Mouse (Mus musculus) intestine, postnatal 0 days (tissue): ENCODE measurements around the gene Sox6. TPM values are rescaled to one million over a fixed set of nuclear protein-coding genes. Genes with fewer than 3 reads are reported as not detected.

ENCODE experiments used
- ATAC-seq: fragments of 200-750 bp; cut with Nextera tagmentation; 2 replicates; pipeline ENCODE4 v1.8.0; 2017; ENCODE audit warnings: mild to moderate bottlenecking, moderate TSS enrichment, moderate library complexity
- H3K27ac ChIP-seq: fragments of 300-500 bp; sonication (generic); 2 replicates; pipeline ENCODE4 v1.5.1; 2014; ENCODE audit warnings: mild to moderate bottlenecking, low read depth, low read length, moderate library complexity
- H3K27me3 ChIP-seq: fragments of 300-500 bp; sonication (generic); replicated peaks from 2 replicates; pipeline ENCODE4 v1.6.1; 2014; ENCODE audit warnings: low read length, mixed read lengths; ENCODE audit not compliant: control insufficient read depth, insufficient read depth
- H3K36me3 ChIP-seq: fragments of 300-500 bp; sonication (generic); 2 replicates; pipeline ENCODE4 v1.6.1; 2014; ENCODE audit warnings: mild to moderate bottlenecking, moderate library complexity; ENCODE audit not compliant: control insufficient read depth, insufficient read depth
- H3K4me1 ChIP-seq: fragments of 300-500 bp; sonication (generic); replicated peaks from 2 replicates; pipeline ENCODE4 v1.6.1; 2014; ENCODE audit warnings: antibody characterized with exemption, low read length, mixed read lengths; ENCODE audit not compliant: control insufficient read depth, insufficient read depth
- H3K4me2 ChIP-seq: fragments of 300-500 bp; sonication (generic); replicated peaks from 2 replicates; pipeline ENCODE4 v1.6.1; 2014; ENCODE audit warnings: low read depth, mild to moderate bottlenecking, moderate library complexity
- H3K4me3 ChIP-seq: fragments of 300-500 bp; sonication (generic); 2 replicates; pipeline ENCODE4 v1.5.1; 2014; ENCODE audit warnings: low read depth, low read length
- H3K9ac ChIP-seq: fragments of 300-500 bp; sonication (generic); 2 replicates; pipeline ENCODE4 v1.6.1; 2014; ENCODE audit warnings: mild to moderate bottlenecking, low read depth, low read length
- H3K9me3 ChIP-seq: fragments of 300-500 bp; sonication (generic); 2 replicates; pipeline ENCODE4 v1.6.1; 2016; ENCODE audit warnings: mixed run types; ENCODE audit not compliant: control insufficient read depth
- CTCF ChIP-seq: sonication (generic); IDR thresholded peaks from 2 replicates; pipeline ENCODE4 v1.5.1; 2016; ENCODE audit warnings: low read depth, mild to moderate bottlenecking, control low read depth, antibody characterized with exemption, moderate library complexity
- WGBS: fragments of 180-500 bp; shearing (Covaris S2); extraction: QIAGEN DNeasy Blood & Tissue Kit; methylation state at CpG from one replicate; pipeline ENCODE4 v1.1.7; 2014; 5-methylcytosine and 5-hydroxymethylcytosine counted together
- polyA plus RNA-seq: library from polyadenylated mRNA; unstranded; fragments of >200 nt; fragmentation: Nextera tagmentation; extraction: Ambion mirVana; gene quantifications from 2 replicates; pipeline ENCODE4 v1.2.1, GENCODE M21; 2015

The Sox6 gene
- polyA plus RNA-seq, 1 experiment from 2014 or later, result 21.6 TPM

- 85% methylated on average over 7 of the region's 7 CpGs for WGBS
- no peak overlapping the region for H3K27ac ChIP-seq
- H3K36me3 ChIP-seq, result no peaks in the 10 kb centered on the region
- H3K9ac ChIP-seq, result no peak overlapping the region
- no peak overlapping the region for H3K4me2 ChIP-seq
- no peaks in the 10 kb centered on the region for H3K27me3 ChIP-seq
- H3K9me3 ChIP-seq, result no peaks in the 10 kb centered on the region
- no peak for ATAC-seq
- TF ChIP-seq CTCF, result no peak
- H3K4me1 ChIP-seq, result no peaks in the 10 kb centered on the region
- no peak overlapping the region for H3K4me3 ChIP-seq
These were observed 148.7 kb downstream of the Sox6 start for GRCm38 (mm10) chr7:115889926-115890325.

- H3K4me3 ChIP-seq, result no peak overlapping the region
- H3K36me3 ChIP-seq, result no peaks in the 10 kb centered on the region
- no peaks in the 10 kb centered on the region for H3K27me3 ChIP-seq
- H3K9ac ChIP-seq, result no peak overlapping the region
- ATAC-seq, result no peak
- TF ChIP-seq CTCF, result no peak
- H3K9me3 ChIP-seq, result no peaks in the 10 kb centered on the region
- WGBS, result 83% methylated on average over 1 of the region's 1 CpGs
- no peak overlapping the region for H3K27ac ChIP-seq
- H3K4me1 ChIP-seq, result no peaks in the 10 kb centered on the region
- H3K4me2 ChIP-seq, result no peak overlapping the region
These were observed 150.0 kb downstream of the Sox6 start for GRCm38 (mm10) chr7:115888561-115888960.

- no peak for TF ChIP-seq CTCF
- Histone ChIP-seq H3K27me3 (no peaks in the 10 kb centered on the region), H3K36me3 (no peaks in the 10 kb centered on the region), H3K4me2 (no peak overlapping the region), H3K4me1 (no peaks in the 10 kb centered on the region), H3K9me3 (no peaks in the 10 kb centered on the region), H3K27ac (no peak overlapping the region), H3K4me3 (no peak overlapping the region), H3K9ac (no peak overlapping the region)
- ATAC-seq, result no peak
- WGBS, result 87% methylated on average over 7 of the region's 7 CpGs
These were observed 150.5 kb downstream of the Sox6 start for GRCm38 (mm10) chr7:115888120-115888519.

- Histone ChIP-seq H3K9ac (no peak overlapping the region), H3K4me2 (no peak overlapping the region), H3K36me3 (no peaks in the 10 kb centered on the region), H3K4me1 (peaks cover 4% of the 10 kb centered on the region; the same call in 1 of the 2 replicates), H3K9me3 (no peaks in the 10 kb centered on the region), H3K27ac (no peak overlapping the region), H3K4me3 (no peak overlapping the region), H3K27me3 (no peaks in the 10 kb centered on the region)
- 76% methylated on average over 2 of the region's 2 CpGs for WGBS
- TF ChIP-seq CTCF, result no peak
- ATAC-seq, result no peak
These were observed 165.7 kb downstream of the Sox6 start for GRCm38 (mm10) chr7:115872903-115873302.

GRCm38 (mm10) chr7:115868504-115868903, 170.1 kb downstream of the Sox6 start:
- WGBS, result 36% methylated on average over 2 of the region's 2 CpGs
- no peaks in the 10 kb centered on the region for H3K27me3 ChIP-seq
- H3K9me3 ChIP-seq, result no peaks in the 10 kb centered on the region
- no peak for TF ChIP-seq CTCF
- peaks cover 8% of the 10 kb centered on the region; the same call in 1 of the 2 replicates for H3K4me1 ChIP-seq
- no peaks in the 10 kb centered on the region for H3K36me3 ChIP-seq
- H3K27ac ChIP-seq, result peak overlapping the region; percentile 42
- ATAC-seq, result peak; percentile 80
- no peak overlapping the region for H3K9ac ChIP-seq
- H3K4me3 ChIP-seq, result no peak overlapping the region
- H3K4me2 ChIP-seq, result peak overlapping the region; percentile 47

GRCm38 (mm10) chr7:115867518-115868270, 170.9 kb downstream of the Sox6 start:
- H3K27me3 ChIP-seq, result no peaks in the 10 kb centered on the region
- H3K9me3 ChIP-seq, result no peaks in the 10 kb centered on the region
- no peak overlapping the region for H3K9ac ChIP-seq
- peak overlapping the region; percentile 47 for H3K4me2 ChIP-seq
- peak overlapping the region; percentile 42; the same call in 1 of the 2 replicates for H3K27ac ChIP-seq
- no peak for ATAC-seq
- H3K4me1 ChIP-seq, result peaks cover 8% of the 10 kb centered on the region; the same call in 1 of the 2 replicates
- WGBS, result 27% methylated on average over 10 of the region's 10 CpGs
- no peak overlapping the region for H3K4me3 ChIP-seq
- H3K36me3 ChIP-seq, result no peaks in the 10 kb centered on the region
- no peak for TF ChIP-seq CTCF
